Mouse (Mus musculus) embryonic facial prominence, embryonic 15.5 days (tissue): ENCODE measurements around the gene Adamts20. TPM values are rescaled to one million over a fixed set of nuclear protein-coding genes. Genes with fewer than 3 reads are reported as not detected.

Experiments
- ATAC-seq: fragments of 200-750 bp; cut with Nextera tagmentation; 2 replicates; pipeline ENCODE4 v1.8.0; 2017; ENCODE audit warnings: low read depth, moderate TSS enrichment; ENCODE audit not compliant: insufficient number of reproducible peaks, low FRiP score, low TSS enrichment
- H3K27ac ChIP-seq: fragments of 300-500 bp; sonication (generic); replicated peaks from 2 replicates; pipeline ENCODE4 v1.5.1; 2015; ENCODE audit warnings: mild to moderate bottlenecking, inconsistent platforms
- H3K27me3 ChIP-seq: fragments of 300-500 bp; sonication (generic); 2 replicates; pipeline ENCODE4 v1.6.1; 2015; ENCODE audit warnings: inconsistent platforms
- H3K36me3 ChIP-seq: fragments of 300-500 bp; sonication (generic); 2 replicates; pipeline ENCODE4 v1.6.1; 2015; ENCODE audit warnings: mild to moderate bottlenecking, inconsistent platforms
- H3K4me1 ChIP-seq: fragments of 300-500 bp; sonication (generic); 2 replicates; pipeline ENCODE4 v1.6.1; 2015; ENCODE audit warnings: inconsistent platforms
- H3K4me2 ChIP-seq: fragments of 300-500 bp; sonication (generic); replicated peaks from 2 replicates; pipeline ENCODE4 v1.6.1; 2015; ENCODE audit warnings: mild to moderate bottlenecking, inconsistent platforms
- H3K4me3 ChIP-seq: fragments of 300-500 bp; sonication (generic); replicated peaks from 2 replicates; pipeline ENCODE4 v1.5.1; 2015; ENCODE audit warnings: mild to moderate bottlenecking, inconsistent platforms
- H3K9ac ChIP-seq: fragments of 300-500 bp; sonication (generic); 2 replicates; pipeline ENCODE4 v1.6.1; 2015; ENCODE audit warnings: inconsistent platforms
- H3K9me3 ChIP-seq: fragments of 300-500 bp; sonication (generic); replicated peaks from 2 replicates; pipeline ENCODE4 v1.6.1; 2016; ENCODE audit warnings: inconsistent platforms
- WGBS: fragments of 180-500 bp; shearing (Covaris S2); methylation state at CpG from one replicate; pipeline ENCODE4 v1.1.7; 2015; 5-methylcytosine and 5-hydroxymethylcytosine counted together
- polyA plus RNA-seq: library from polyadenylated mRNA; unstranded; fragments of >200 nt; fragmentation: Nextera tagmentation; extraction: Ambion mirVana; gene quantifications from 2 replicates; pipeline ENCODE4 v1.2.1, GENCODE M21; 2015

Gene Adamts20
- polyA plus RNA-seq, 1 experiment from 2014 or later = 8.7 TPM

- Histone ChIP-seq H3K36me3 (no peaks in the 10 kb centered on the region), H3K27ac (no peak overlapping the region), H3K9ac (no peak overlapping the region), H3K4me3 (no peak overlapping the region), H3K4me2 (no peak overlapping the region), H3K9me3 (no peaks in the 10 kb centered on the region), H3K27me3 (no peaks in the 10 kb centered on the region), H3K4me1 (0 out of 2 replicates have a peak, but pooled peaks cover 4% of the 10 kb centered on the region)
- 82% methylated on average over 2 of the region's 2 CpGs for WGBS
- no peak for ATAC-seq
These were observed 230.0 kb downstream of the Adamts20 start for GRCm38 (mm10) chr15:94235190-94235589.

- no peak overlapping the region; the same call in 1 of the 2 replicates for H3K27ac ChIP-seq
- H3K36me3 ChIP-seq = no peaks in the 10 kb centered on the region
- 24% methylated on average over 5 of the region's 5 CpGs for WGBS
- no peaks in the 10 kb centered on the region for H3K27me3 ChIP-seq
- H3K9me3 ChIP-seq = no peaks in the 10 kb centered on the region
- H3K4me2 ChIP-seq = no peak overlapping the region
- ATAC-seq = no peak
- 0 out of 2 replicates have a peak, but pooled peaks cover 4% of the 10 kb centered on the region for H3K4me1 ChIP-seq
- H3K9ac ChIP-seq = no peak overlapping the region
- H3K4me3 ChIP-seq = no peak overlapping the region
These were observed 234.0 kb downstream of the Adamts20 start for GRCm38 (mm10) chr15:94231246-94231645.

GRCm38 (mm10) chr15:94227388-94227787 is 237.8 kb downstream of the Adamts20 start:
- Histone ChIP-seq H3K9ac (no peak overlapping the region), H3K27ac (no peak overlapping the region), H3K27me3 (no peaks in the 10 kb centered on the region), H3K9me3 (no peaks in the 10 kb centered on the region), H3K4me2 (no peak overlapping the region), H3K36me3 (no peaks in the 10 kb centered on the region), H3K4me1 (0 out of 2 replicates have a peak, but pooled peaks cover 7% of the 10 kb centered on the region), H3K4me3 (no peak overlapping the region)
- ATAC-seq = no peak
- WGBS = 91% methylated on average over 1 of the region's 1 CpGs

- no peaks in the 10 kb centered on the region for H3K36me3 ChIP-seq
- WGBS = 30% methylated on average over 8 of the region's 8 CpGs
- no peaks in the 10 kb centered on the region for H3K9me3 ChIP-seq
- H3K4me1 ChIP-seq = 0 out of 2 replicates have a peak, but pooled peaks cover 2% of the 10 kb centered on the region
- H3K27ac ChIP-seq = no peak overlapping the region
- no peak overlapping the region for H3K4me2 ChIP-seq
- ATAC-seq = no peak
- no peaks in the 10 kb centered on the region for H3K27me3 ChIP-seq
- H3K9ac ChIP-seq = no peak overlapping the region
- no peak overlapping the region for H3K4me3 ChIP-seq
These were observed 242.1 kb downstream of the Adamts20 start for GRCm38 (mm10) chr15:94223101-94223500.

GRCm38 (mm10) chr15:94220686-94221085 is 244.5 kb downstream of the Adamts20 start:
- H3K4me2 ChIP-seq = no peak overlapping the region
- no peak overlapping the region for H3K9ac ChIP-seq
- no peaks in the 10 kb centered on the region for H3K9me3 ChIP-seq
- no peaks in the 10 kb centered on the region for H3K27me3 ChIP-seq
- no peak for ATAC-seq
- H3K4me3 ChIP-seq = no peak overlapping the region
- no peaks in the 10 kb centered on the region for H3K36me3 ChIP-seq
- 0 out of 2 replicates have a peak, but pooled peaks cover 2% of the 10 kb centered on the region for H3K4me1 ChIP-seq
- no peak overlapping the region; the same call in 1 of the 2 replicates for H3K27ac ChIP-seq
- 58% methylated on average over 8 of the region's 8 CpGs for WGBS

Other genes with a start within 250 kb of the Adamts20 start
- gene Pus7l, start 78.1 kb upstream of the Adamts20 start, polyA plus RNA-seq = 8.7 and 8.9 TPM in 2 replicates
- 8.4 and 11.3 TPM in 2 replicates for gene Irak4, start 78.2 kb upstream of the Adamts20 start, polyA plus RNA-seq
- 82.1 and 85.5 TPM in 2 replicates for gene Twf1, start 124.5 kb upstream of the Adamts20 start, polyA plus RNA-seq
- gene Tmem117, start 163.8 kb upstream of the Adamts20 start, polyA plus RNA-seq = 8.0 and 9.1 TPM in 2 replicates